Mouse (Mus musculus) neutrophil, adult 83 days (primary cell): ENCODE results near the gene Ly6g6d. TPM values are rescaled to one million over a fixed set of nuclear protein-coding genes. Genes with fewer than 3 reads are reported as not detected.

ENCODE experiments used
- total RNA-seq, 2 experiments: library from RNA; stranded (reverse); gene quantifications; one replicate each; pipeline ENCODE4 v1.2.4; 2023

Ly6g6d gene
- total RNA-seq = not detected

DNA sequence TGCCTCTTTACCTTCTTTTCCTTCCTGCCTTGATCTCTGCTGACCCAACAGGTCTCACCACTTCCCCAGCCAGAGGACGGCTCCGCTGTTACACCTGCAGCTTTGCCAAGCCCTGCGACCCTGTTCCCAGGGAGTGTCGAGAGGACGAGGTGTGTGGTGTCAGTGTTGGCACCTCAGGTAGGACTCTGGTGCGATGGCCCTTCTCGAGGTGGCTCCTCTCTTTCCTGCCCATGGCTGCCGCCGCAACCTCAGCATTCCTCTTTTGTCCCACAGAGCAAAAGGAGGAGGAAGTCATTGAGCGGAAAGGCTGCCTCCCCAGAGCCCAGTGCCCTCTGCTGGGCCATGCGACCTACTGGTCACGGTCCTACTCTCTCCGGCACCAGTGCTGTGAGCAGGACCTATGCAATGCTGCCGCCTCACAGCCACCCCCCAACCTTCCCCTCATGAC, at the start of gene Ly6g6d:
Ly6g6d (minus strand) TSS at position 280 of the 448 bp plus-strand sequence.

DNA sequence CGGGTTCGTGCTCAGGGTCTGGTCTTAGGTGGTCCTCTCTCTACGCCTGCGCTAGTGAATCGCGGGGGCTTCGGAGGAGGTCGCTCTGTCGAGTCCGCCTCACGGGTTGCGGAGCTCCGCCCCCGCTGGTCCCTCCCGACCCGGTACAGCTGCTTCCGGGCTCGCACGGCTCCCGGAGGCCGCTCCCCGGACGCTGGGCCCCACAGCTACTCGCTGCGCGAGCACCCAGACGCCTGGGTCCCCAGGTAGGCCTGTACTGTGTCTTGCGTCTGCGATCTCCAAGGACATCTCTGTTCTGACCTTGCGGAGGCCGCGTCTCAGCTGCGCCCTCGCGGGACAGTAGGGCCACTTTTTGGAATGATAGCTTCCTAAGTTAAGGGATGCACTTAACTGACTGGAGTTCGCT, 48.3 kb upstream of the Ly6g6d start, which contains the start of gene D17H6S53E:
D17H6S53E (plus strand) TSS at position 168 of the 406 bp plus-strand sequence.

DNA sequence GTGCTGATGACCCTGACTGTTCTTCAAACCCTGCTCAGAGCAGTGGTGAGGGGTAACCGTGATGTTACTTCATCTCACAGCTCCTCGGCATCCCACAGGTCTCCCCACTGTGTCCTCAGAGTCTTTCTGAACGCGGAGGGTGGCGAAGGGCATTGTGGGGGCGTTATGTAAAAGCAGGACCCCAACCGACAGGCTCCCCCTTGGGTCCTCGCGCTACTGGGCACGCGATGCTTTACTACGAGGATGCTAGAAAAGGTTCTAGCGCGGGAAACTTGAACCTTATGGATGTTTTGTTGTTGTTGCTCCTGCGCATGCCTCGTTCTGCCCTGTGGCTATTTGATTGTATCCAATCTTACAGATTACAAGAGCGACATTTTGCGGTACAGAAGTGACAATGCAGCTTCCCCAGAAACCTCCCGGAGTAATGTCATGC, 44.0 kb upstream of the Ly6g6d start, which contains the start of gene Csnk2b:
Csnk2b (minus strand) TSS at position 183 of the 433 bp plus-strand sequence.

DNA sequence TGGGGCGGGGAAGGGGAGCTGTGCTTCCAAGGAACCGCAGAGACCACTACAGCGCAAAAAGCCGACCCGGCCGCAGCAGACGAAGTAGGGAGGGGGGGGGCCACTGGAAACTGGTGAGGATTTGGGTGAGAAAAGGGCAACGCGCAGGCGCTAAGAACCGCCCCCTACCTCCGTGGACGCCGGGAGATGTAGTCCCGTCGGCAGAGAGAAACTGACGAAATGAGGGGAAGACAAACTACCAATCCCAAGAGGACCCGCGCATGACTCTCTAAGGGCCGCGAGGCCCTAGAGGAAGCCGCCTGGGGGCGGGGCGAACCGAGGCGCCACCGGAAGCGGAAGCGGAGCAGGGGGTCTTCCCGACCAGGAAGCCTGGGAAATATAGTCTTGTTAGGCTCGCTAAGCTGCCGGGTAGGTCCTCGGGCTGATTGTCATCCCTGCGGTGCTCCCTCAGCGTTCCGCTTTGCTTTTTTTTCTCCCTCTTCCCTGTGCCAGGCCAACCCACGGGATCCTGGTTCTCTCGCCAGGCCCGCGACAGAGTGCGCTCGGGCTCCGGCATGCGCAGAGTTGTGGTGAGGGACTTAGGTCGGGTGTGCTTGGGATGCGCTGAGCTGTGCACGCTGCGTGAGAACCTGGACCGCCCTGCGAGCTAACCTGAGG, 43.4 kb upstream of the Ly6g6d start, which contains the start of gene Gpank1:
Gpank1 (plus strand) TSS at position 313 of the 657 bp plus-strand sequence.

DNA sequence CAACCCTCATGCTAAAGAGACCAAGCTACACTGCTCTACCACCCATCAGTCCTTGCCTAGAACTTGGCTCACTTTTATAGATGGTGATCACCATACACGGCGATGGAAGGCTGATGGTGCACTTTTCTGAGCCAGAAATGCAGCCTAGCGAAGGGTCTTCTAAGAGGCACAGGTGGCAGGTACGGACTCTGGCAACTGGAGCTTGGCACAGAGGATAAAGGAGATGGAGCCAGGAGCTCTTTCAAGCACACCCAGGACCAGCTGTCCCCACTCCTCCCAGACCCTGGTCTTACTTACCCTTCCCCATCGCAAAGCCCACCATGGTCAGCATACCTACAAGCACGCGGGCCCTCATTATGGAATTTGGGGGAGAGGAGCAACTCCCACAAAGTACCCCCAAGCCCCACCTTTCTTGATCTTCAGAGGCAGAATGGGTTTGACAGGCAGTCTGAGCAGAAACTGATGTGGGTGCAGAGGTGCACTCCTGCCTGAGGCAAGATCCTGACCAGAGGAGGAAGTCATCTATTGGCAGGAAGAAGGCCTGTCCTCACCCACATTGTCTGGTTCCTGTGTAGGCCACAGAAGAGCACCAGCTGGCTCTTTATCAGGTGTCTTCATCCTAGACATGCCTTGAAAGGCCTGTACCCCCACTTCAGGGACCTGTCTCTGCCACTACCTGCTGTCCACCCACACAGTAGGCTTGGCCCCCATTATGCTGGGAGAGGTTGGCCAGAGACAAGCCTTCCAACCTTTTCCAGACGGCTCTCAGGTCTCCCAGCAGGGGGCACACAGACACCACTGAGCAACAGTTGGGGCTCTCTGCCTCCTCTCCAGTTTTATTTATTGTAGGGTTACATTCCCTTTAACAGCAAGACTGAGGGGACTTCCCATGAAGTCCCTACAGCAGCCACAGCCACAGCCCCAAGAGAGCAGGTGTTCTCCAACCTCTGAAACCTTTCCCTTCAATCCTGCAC, 37.5 kb upstream of the Ly6g6d start, which contains the start of gene Ly6g5b:
Ly6g5b (minus strand) TSS at position 383 of the 974 bp plus-strand sequence.

DNA sequence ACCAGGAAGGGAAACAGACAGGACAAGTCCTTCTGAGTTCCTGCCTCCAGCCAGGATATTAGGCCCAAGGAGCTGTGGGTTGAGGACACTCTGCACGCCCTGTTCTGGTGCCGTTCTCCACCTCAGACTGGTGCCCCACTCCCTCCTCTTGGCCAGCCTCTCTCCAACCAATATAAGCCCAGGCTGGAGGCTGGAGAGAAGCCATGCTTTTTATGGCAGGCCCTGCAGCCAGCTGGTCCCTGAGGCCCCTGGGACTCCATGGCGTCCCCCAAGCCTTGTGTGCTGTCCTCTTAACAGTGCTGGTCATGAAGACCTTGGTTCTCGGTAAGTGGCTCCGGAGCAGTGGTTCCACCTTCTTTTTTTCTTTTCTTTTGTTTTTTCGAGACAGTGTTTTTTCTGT, 30.2 kb upstream of the Ly6g6d start, which contains the start of gene Ly6g5c:
Ly6g5c (plus strand) TSS at position 183 of the 400 bp plus-strand sequence.

DNA sequence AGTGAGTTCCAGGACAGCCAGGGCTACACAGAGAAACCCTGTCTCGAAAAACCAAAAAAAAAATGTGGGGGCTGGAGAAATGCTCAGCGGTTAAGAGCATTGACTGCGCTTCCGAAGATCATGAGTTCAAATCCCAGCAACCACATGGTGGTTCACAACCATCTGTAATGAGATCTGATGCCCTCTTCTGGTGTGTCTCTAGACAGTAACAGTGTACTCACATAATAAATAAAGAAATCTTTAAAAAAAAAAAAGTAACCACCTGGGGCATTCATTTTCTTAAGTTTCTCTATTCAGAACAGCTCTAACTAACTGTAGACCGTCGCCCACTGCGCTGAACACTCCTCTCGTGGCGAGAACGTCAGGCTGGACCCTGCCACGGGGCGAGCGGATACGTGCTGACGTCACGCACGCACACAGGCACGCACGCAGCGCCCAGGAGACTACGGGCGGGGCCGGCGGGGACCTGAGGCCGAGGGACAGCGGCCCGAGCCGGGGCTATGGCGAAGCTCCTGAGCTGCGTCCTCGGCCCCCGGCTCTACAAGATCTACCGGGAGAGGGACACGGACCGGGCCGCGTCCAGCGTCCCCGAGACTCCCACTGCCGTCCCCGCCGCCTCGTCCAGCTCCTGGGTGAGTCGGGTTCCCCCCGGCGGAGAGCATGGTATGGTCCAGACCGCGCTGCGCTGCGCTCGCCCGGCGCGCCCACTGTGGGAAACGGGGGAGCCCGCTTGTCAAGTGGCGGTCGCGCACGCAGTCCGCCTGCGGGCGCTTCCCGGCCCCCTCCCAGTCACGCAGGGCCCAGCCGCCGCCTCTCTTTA, 11.2 kb upstream of the Ly6g6d start, which contains the start of gene Abhd16a:
Abhd16a (plus strand) TSS at position 439 of the 820 bp plus-strand sequence.

DNA sequence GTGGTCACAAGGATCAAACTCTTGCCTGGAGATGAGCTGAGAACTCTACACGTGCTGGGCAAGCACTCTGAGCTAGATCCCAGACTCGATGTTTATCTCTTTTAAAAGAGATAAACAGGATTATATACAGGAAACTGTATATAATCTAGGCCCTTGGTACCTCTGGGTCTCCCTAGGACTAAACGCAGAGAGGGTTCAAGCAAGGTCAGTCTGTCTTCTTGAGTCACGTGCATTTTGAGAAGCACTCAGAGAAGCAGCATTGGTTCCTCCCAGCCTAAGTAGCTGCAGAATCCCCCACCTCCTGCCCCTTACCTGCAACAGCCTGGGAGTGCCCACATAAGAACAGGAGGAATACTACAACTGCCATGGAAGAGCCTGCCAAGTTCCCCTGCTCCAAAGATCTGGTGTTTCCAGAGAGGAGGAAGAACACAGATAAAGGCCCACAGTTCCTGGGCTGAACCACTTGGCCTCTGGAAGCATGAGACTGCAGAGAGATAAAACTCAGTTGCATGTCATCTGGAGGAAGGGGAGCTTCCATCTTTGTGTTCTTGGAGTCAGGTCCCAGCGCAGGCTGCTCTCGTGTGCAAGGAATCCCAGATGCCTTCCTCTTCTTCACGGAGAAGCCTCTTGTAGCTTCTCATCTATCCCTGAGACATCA, 7.5 kb upstream of the Ly6g6d start, which contains the start of gene Ly6g6f:
Ly6g6f (minus strand) TSS at position 403 of the 658 bp plus-strand sequence.

DNA sequence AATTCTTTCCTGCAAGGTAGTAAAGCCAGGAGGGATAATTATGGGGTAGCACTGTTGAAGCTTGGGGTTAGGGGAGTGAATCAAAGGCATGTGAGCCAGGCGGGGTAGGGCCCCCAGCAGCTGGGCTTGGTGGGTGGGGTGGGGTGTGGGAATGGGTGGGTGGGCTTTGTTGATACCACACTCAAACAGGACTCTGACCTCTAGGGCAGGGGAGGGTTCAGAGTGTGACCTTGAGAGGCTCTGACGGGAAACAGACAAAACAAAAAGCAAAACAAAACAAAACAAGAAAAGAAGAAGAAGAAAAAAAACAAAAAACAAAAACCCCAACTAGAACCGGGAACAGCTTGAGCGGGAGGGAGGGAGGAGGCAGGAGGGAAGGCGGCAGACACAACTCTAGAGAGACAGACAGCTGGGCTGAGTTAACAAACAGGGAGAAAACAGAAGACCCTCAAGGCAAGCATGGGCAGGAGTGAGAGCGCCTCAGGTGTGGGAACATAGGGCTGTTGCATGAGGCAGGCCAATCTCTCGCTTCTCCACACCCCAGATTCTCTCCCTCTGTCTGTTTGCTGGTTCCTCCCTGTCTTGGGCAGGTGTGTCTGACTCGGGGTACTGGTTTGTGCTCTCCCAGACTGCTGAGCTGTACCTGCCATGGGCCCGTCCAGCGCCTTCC, 1.2 kb downstream of the Ly6g6d start, which contains the start of gene Ly6g6e:
Ly6g6e (plus strand) TSS at position 396 of the 670 bp plus-strand sequence.

DNA sequence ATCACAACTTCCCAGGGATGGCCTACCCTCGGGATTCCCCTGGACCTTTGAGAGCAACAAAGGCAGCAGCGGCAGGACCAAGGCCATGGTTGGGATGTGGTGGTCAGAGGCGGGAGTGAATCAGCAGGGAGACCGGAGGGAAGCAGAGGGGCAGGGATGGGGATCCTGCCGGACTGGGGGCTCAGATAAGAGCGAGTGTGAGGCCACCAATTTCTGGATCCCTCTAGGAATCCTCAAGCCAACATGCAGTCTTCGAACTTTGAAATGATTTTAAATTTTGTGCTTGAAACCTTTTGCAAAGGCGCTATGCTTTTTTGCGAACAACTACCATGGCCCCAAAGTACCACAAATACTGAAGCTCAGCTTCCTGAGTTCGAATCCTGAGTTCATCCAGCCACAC, 11.8 kb downstream of the Ly6g6d start, which contains the start of gene Mpig6b:
Mpig6b (minus strand) TSS at position 101 of the 400 bp plus-strand sequence.

DNA sequence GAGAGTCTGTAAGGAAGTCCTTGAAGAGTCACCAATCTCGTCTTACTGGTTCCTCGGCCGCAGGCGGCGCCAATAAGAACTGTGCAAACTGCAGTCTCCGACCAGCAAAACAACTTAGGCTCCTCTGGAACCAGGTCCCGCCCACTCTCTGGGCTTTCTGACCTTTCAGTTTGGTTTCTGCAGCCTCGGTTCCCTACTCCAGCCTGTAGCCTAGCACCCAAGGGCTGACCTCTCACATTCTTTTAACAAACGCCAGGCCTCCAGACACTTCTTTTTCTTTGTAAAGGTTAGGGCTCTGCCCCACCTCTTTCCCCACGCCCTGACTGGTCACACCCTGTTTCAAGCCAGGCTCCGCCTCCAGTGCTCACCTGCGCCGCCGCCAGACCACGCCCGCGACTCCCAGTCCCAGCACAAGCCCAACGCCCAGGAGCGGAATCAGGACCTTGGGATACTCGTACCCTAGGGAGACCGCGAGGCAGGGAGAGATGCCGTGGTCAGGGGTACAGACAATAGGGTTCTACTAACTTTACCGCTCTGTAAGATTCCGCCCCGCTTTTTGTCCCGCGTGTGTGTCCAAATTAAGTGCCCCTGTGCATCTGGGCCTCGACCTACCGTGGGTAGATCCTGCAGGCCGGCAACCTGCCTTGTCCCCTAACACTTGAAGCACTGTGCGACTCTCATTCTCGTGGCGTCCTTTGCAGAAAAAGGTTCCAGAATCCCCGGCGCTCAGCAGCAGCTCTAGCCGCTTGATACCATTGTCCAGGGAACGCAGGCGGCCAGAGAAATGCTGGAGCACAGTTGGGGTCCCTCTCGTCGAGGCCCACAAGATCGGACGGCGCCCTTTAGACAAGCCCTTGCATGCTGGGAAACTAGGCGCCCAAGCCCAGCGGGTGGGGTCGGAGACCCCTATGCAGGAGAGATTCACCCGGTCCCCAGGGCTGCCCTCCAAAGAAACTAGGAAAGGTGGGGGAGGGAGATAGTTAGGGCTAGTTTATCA, 12.6 kb downstream of the Ly6g6d start, which contains the start of gene Ly6g6c:
Ly6g6c (plus strand) TSS at position 438 of the 997 bp plus-strand sequence.

DNA sequence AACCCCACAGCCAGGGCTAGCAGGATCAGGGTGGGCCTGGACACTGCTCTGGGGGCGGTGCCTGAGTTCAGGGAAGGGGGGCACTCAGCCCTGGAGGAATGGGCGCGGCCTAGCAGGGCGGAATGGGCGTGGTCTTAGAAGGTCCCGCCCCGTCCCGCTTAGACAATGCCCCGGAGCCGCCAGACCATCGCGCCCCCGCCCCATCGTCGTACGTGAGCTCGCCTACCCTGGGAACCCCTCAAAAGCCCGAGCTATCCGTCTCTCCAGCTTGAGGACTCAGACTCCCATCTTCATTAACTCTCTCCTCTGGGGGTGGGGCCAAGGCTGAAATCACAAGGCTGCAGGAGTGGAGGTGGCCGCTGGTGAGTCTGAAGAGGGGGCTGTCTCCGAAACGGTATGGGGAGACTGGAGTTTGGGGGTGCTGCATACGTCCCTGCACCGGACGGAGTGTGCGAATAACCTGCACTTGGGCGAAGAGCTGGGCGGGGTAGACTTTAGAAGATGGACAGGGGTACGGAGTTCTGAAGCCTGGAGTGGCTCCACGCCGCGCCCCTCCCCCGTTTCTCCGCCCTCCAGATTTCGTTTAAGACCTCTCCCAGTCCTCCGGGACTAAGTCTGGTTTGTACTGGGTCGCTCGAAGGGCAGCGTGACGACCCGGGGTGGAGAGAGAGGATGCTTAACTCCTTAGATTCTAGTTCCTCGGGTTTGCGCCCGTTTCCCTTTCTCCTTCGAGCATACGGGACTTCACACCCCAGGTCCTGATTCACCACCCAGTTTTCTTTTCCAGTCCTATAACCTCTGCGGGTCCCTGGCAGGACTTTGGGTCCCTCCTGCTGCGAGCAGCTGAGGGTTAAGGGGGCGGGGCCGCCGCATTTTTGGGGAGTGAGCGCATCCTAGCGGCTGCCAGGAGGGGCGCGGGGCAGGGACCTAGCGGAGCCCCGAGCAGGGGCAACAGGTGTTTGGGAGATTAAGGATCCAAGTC, 18.7 kb downstream of the Ly6g6d start, which contains the start of gene Ddah2:
Ddah2 (plus strand) TSS at position 125 of the 982 bp plus-strand sequence.

DNA sequence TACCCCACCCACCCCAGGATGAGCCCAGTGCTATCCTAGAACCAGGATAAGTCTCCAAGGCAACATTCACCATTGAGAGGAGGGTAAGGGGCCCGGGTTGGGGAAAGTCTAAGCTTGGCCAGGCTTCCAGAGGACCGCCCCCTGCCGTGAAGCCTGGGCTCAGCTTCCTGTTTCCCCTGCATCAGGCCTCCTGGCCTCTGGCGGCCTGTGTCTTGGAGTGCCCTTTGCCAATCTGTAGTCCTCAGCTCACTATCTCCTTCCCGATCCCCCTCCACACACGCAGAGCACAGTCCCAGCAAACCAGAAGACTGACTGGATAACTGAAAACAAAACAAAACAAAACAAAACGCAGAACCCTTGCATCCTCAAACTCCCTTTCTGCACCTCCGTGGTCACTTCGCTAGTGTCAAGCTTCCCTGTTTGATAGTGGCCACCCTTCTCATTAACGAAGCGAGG, 28.3 kb downstream of the Ly6g6d start, which contains the start of gene Clic1:
Clic1 (plus strand) TSS at position 406 of the 456 bp plus-strand sequence.

DNA sequence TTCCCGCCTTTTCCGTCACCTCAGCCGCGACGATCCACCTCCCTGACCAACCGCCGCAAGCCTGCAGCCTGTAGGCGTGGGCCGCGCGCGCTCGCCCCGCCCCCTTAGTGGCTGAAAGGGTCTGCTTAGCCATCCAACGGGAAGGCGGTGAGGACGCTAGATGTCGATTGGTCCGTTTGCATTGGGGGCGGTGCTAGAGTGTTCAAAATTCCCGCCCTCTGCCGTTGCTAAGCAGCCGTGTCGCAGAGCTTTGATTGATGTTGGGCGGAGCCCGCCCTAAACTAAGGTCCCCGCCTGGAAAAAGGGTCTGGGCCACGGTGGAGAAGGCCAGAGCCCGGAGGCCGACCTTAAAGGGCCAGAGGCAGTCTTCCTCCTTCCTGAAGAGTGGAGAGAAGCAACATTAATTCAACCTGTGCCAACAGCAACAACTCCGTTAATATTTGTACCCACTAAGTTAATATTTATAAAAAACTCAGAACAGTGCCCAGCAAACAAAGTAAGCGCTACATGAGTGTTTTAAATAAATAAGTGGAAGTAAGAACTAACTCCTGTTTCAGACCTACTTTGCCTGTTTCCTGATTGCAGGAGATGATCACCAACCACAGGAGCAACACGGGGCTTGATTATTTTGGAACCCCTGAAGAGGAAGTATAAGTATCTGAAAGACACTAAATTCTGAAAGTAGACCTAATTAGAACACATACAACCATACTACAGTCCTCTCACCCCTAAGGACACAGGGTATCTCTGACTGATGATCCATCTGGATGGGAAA, 31.0 kb downstream of the Ly6g6d start, which contains the start of gene Msh5:
Msh5 (minus strand) TSS at position 65 of the 775 bp plus-strand sequence.

DNA sequence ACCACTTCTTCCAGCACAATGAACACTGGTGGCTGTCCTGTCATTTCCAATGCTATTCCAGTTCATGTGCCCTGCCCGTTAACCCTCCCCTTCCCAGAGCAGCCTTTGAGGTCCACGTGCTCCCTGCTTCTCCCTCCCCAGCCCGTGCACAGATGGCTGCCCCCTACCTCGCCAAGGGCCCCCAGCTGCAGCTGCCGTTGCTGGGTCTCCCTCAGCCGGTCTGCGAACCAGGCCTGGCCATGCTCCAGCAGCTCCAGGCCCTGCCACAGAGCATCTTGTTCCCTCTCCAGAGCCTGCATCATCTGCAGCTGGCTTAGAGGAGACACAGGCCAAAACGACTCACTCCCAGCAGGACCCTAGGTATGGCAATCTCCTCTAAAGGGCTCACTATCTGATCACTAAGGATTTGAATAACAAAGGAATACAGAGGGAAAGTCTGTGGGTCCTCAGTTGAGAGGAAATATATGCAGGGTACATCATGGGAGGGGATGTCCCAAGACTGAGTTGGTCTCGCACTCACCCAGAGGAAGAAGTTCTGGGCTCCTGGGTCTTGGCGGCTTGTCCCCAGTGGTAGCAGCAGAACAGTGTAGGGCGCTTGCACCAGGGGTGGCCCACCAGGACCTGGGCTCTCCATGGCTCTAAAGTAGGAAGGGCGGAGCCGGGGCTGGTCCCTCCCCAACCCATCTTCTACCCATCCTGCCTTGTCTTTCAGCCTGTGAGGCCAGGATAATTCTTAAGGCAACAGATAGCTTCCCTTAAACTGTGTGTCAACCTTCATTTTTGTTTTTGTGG, 50.4 kb downstream of the Ly6g6d start, which contains the start of gene Sapcd1:
Sapcd1 (minus strand) TSS at position 740 of the 792 bp plus-strand sequence.

